Mouse (Mus musculus): ENCODE measurements around the gene Srrm3. TPM values are rescaled to one million over a fixed set of nuclear protein-coding genes. Genes with fewer than 3 reads are reported as not detected.

The Srrm3 gene
- polyA plus RNA-seq (2014; fragmentation: Nextera tagmentation; extraction: Ambion mirVana): 0.04 and 0.16 TPM in 2 replicates

DNA sequence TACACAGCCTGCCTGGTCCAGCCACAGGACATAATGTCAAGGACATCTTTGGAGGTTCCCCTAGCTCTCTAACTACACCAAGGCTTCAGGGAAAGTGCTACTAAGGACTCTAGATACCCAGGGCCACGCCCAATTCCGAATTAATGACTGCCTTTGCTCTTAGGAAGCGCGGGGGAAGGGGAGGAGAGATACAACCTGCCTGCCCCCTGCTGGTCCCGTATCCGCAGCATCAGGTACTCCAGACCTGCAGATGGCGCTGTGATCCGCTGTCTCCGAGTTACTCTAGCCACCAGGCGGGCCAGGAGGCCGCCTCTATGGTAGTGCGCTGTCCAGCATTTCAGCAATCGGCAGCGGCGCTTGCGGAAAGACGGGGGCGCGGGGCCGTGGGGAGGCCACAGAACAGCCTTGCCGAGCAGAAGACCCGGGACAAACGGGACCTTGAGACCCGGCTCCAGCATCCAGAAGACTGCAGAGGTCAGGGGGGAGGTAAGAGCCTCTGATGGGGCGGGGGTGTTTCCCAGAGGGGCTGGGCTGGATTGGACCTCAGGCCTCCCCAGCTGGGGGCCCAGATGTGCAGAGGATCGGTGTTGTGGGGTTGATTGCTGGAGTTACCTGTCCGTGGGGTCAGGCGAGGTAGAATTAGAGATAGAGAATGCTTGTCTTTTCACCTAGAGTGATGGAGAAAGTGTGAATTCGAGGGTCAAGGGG, at the start of gene Srrm3:
TSS of gene Srrm3 (plus strand) at position 336 of the 708 bp plus-strand sequence.
- Histone ChIP-seq H3K4me1 (replicated peaks; ENCODE audit: control insufficient read depth, insufficient read depth, low read length) (no peaks in the 10 kb centered on the region), H3K4me3 (ENCODE audit: low read depth, low read length) (no peak within 1 kb of the TSS), H3K36me3 (ENCODE audit: control insufficient read depth, insufficient read depth, low read length) (no peaks in the 10 kb centered on the region), H3K27me3 (replicated peaks; ENCODE audit: control insufficient read depth, insufficient read depth, low read length) (peaks cover 4% of the 10 kb centered on the region; the same call in 1 of the 2 replicates), H3K9ac (ENCODE audit: low read depth, low read length) (no peak within 1 kb of the TSS), H3K9me3 (ENCODE audit: control insufficient read depth, low read length) (no peaks in the 10 kb centered on the region), H3K4me2 (no peak within 1 kb of the TSS), H3K27ac (ENCODE audit: low read depth, low read length) (no peak within 1 kb of the TSS)
- DNase-seq (ENCODE audit: low spot score): peak; percentile 89
- 6% methylated on average over 29 of the region's 29 CpGs for WGBS
- ATAC-seq (replicated peaks; ENCODE audit: low FRiP score): peak; percentile 39; the same call in 1 of the 2 replicates

DNA sequence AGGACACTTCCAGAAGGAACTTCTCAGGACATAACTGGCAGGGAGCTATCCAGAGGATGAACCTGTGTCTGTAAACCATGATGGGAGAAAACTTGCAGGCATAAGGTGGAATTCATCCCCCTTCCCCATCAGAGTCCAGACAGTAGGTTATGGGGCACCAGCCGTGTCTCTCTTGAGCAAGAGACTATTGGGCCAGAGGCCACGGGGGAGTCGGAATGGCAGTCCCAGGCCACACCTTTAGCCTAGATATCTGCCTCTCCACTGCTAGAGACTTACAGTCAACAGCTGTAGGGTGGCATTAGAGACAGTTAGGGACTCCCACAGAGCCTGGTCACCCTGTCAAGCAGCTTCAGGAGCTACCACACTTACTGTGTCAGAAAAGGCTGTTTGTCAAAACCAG, 44.8 kb upstream of the Srrm3 start:
- WGBS: 71% methylated on average over 3 of the region's 3 CpGs
- H3K27me3 ChIP-seq (replicated peaks; ENCODE audit: control insufficient read depth, insufficient read depth, low read length): no peaks in the 10 kb centered on the region; the same call in 1 of the 2 replicates
- no peaks in the 10 kb centered on the region for H3K4me1 ChIP-seq (replicated peaks; ENCODE audit: control insufficient read depth, insufficient read depth, low read length)
- H3K4me3 ChIP-seq (ENCODE audit: low read depth, low read length): no peak overlapping the region
- DNase-seq (ENCODE audit: low spot score) (no peak), ATAC-seq (replicated peaks; ENCODE audit: low FRiP score) (no peak)
- no peak overlapping the region for H3K9ac ChIP-seq (ENCODE audit: low read depth, low read length)
- no peaks in the 10 kb centered on the region for H3K36me3 ChIP-seq (ENCODE audit: control insufficient read depth, insufficient read depth, low read length)
- H3K9me3 ChIP-seq (ENCODE audit: control insufficient read depth, low read length): no peaks in the 10 kb centered on the region
- H3K27ac ChIP-seq (ENCODE audit: low read depth, low read length): no peak overlapping the region
- H3K4me2 ChIP-seq: no peak overlapping the region

DNA sequence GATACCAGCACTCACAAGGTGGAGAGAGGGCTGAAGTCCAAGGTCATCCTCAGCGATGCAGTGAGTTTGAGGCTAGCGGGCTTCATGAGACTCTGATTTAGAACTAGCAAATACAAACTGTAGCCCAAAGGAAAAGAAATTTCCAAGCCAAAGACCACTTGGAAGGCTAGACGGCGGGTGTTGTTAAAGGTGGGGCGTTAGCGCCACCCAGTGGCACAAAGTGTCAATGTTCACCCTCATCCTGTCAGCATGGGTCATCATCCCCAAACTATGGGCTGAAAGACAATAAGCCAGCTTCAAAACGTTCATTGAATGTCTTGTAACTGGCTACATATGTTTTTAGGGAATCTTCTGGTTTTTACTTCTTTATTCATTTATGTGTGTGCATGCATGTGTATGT, 43.2 kb upstream of the Srrm3 start:
- Histone ChIP-seq H3K4me1 (replicated peaks; ENCODE audit: control insufficient read depth, insufficient read depth, low read length) (no peaks in the 10 kb centered on the region), H3K4me2 (no peak overlapping the region), H3K27me3 (replicated peaks; ENCODE audit: control insufficient read depth, insufficient read depth, low read length) (no peaks in the 10 kb centered on the region; the same call in 1 of the 2 replicates), H3K27ac (ENCODE audit: low read depth, low read length) (no peak overlapping the region), H3K4me3 (ENCODE audit: low read depth, low read length) (no peak overlapping the region), H3K9me3 (ENCODE audit: control insufficient read depth, low read length) (no peaks in the 10 kb centered on the region), H3K36me3 (ENCODE audit: control insufficient read depth, insufficient read depth, low read length) (no peaks in the 10 kb centered on the region), H3K9ac (ENCODE audit: low read depth, low read length) (no peak overlapping the region)
- DNase-seq (ENCODE audit: low spot score) (peak; percentile 58), ATAC-seq (replicated peaks; ENCODE audit: low FRiP score) (no peak)
- 6% methylated on average over 7 of the region's 7 CpGs for WGBS

DNA sequence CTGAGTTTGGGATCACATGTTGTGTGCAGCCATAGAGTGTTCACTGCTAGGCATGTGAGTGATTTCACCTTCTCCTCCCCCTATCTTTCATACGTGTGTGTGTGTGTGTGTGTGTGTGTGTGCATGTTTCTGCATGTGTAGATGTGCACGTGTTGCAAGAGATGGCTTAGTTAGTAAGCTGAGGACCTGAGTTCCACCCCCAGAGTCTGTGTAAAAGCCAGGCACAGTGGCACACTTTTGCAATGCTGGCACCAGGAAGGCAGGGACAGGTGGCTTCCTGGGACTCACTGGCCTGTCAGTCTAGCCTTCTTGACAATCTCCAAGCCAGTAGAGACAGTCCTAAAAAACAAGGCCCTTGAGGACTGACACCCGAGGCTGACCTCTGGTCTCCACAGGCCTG, 41.7 kb upstream of the Srrm3 start:
- 69% methylated on average over 3 of the region's 3 CpGs for WGBS

DNA sequence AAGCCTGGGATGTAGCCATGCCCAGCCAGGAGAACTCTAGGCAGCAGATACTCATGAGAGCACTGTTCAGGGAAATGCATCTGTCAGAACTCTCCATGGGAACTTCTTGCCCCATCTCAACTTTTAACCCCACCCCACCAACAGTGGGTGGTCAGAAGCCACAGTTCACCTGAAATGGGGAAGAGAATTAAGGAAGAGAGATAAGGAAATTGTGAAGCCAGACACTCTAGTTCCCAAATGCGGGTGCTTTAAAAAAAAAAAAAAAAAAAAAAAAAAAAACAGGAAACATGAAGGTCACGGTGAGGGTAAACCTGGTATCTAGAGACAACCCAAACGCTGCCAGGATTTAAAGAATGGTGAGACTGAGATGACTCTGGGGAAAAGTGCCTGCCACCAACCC, 34.2 kb upstream of the Srrm3 start:
- H3K9ac ChIP-seq (ENCODE audit: low read depth, low read length): no peak overlapping the region
- no peaks in the 10 kb centered on the region for H3K36me3 ChIP-seq (ENCODE audit: control insufficient read depth, insufficient read depth, low read length)
- no peak overlapping the region for H3K4me3 ChIP-seq (ENCODE audit: low read depth, low read length)
- H3K9me3 ChIP-seq (ENCODE audit: control insufficient read depth, low read length): no peaks in the 10 kb centered on the region
- 23% methylated on average over 3 of the region's 3 CpGs for WGBS
- no peak for ATAC-seq (replicated peaks; ENCODE audit: low FRiP score)
- 0 out of 2 replicates have a peak, but pooled peaks cover 1% of the 10 kb centered on the region for H3K4me1 ChIP-seq (replicated peaks; ENCODE audit: control insufficient read depth, insufficient read depth, low read length)
- no peak overlapping the region for H3K4me2 ChIP-seq
- no peaks in the 10 kb centered on the region for H3K27me3 ChIP-seq (replicated peaks; ENCODE audit: control insufficient read depth, insufficient read depth, low read length)
- H3K27ac ChIP-seq (ENCODE audit: low read depth, low read length): no peak overlapping the region
- DNase-seq (ENCODE audit: low spot score): no peak

More for the DNA sequence above, 41.7 kb upstream of the Srrm3 start:
- no peak overlapping the region for H3K4me3 ChIP-seq (ENCODE audit: low read depth, low read length)
- H3K4me1 ChIP-seq (replicated peaks; ENCODE audit: control insufficient read depth, insufficient read depth, low read length): no peaks in the 10 kb centered on the region
- ATAC-seq (replicated peaks; ENCODE audit: low FRiP score) (no peak), DNase-seq (ENCODE audit: low spot score) (no peak)
- H3K4me2 ChIP-seq: no peak overlapping the region
- H3K9me3 ChIP-seq (ENCODE audit: control insufficient read depth, low read length): no peaks in the 10 kb centered on the region
- no peaks in the 10 kb centered on the region; the same call in 1 of the 2 replicates for H3K27me3 ChIP-seq (replicated peaks; ENCODE audit: control insufficient read depth, insufficient read depth, low read length)
- H3K27ac ChIP-seq (ENCODE audit: low read depth, low read length): no peak overlapping the region
- H3K36me3 ChIP-seq (ENCODE audit: control insufficient read depth, insufficient read depth, low read length): no peaks in the 10 kb centered on the region
- H3K9ac ChIP-seq (ENCODE audit: low read depth, low read length): no peak overlapping the region

DNA sequence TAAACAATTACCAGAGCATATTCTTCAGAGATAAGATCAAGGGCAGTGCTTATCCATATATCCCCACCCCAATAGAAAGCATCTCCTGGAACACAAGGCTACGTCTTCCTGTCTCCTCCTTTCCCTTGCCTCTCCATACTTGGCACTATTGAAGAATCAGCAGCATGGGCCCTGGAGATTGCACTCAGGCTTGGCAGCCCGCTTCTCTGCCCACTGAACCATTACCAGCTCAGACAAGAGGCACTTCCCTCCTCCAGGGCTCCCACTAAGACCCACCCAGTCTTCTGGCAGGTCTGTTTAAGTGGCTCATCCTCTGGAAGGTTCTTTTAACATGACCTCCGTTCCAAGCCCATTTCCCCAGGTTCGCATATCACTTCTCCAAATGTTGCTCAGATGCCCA, 30.1 kb upstream of the Srrm3 start:
- Histone ChIP-seq H3K27ac (ENCODE audit: low read depth, low read length) (no peak overlapping the region), H3K4me2 (no peak overlapping the region), H3K4me3 (ENCODE audit: low read depth, low read length) (no peak overlapping the region), H3K36me3 (ENCODE audit: control insufficient read depth, insufficient read depth, low read length) (peaks cover under 1% of the 10 kb centered on the region; the same call in 1 of the 2 replicates), H3K4me1 (replicated peaks; ENCODE audit: control insufficient read depth, insufficient read depth, low read length) (peaks cover 18% of the 10 kb centered on the region), H3K9ac (ENCODE audit: low read depth, low read length) (no peak overlapping the region), H3K27me3 (replicated peaks; ENCODE audit: control insufficient read depth, insufficient read depth, low read length) (no peaks in the 10 kb centered on the region), H3K9me3 (ENCODE audit: control insufficient read depth, low read length) (no peaks in the 10 kb centered on the region)
- DNase-seq (ENCODE audit: low spot score): no peak
- WGBS: 81% methylated on average over 4 of the region's 4 CpGs
- ATAC-seq (replicated peaks; ENCODE audit: low FRiP score): no peak

DNA sequence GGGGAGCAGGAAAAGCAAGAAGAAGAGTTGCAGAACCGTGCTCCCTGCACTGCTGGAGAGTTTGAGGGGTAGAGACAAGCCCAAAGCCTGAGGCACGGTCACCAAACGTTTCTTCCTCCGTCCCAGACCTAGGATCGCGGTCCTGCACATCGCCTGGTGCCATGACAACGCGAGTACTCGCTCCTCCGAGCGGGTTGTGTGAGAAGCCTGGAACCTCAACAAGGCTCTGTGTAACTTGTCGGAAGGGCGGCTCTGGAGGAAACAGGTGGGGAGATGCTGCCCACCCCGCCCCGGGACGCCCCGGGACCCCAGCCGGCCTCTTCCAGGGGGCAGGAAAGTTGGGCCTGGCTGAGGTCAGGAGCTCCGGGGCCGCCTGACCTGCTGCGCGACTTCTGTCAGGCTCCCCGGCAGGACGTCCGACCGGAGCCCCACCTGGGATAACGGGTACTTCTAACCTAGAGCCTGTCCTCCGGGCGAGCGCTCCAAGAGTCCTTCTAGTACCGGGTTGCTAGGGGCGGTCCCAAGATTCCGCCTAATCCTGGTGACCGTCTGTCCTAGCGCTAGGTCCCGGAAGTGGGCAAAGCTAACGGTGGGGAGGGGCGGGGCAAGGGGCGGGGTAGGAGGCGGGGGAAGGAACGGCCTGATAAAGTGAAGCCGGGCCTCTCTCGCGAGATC, 28.8 kb upstream of the Srrm3 start, which contains the start of gene Styxl1:
TSS of gene Styxl1 (minus strand) at position 590 of the 675 bp plus-strand sequence.
- under 1% methylated on average over 43 of the region's 45 CpGs for WGBS
- peak within 1 kb of the TSS; percentile 82 for H3K27ac ChIP-seq (ENCODE audit: low read depth, low read length)
- no peaks in the 10 kb centered on the region for H3K9me3 ChIP-seq (ENCODE audit: control insufficient read depth, low read length)
- peak; percentile 15 for ATAC-seq (replicated peaks; ENCODE audit: low FRiP score)
- peaks cover 18% of the 10 kb centered on the region for H3K4me1 ChIP-seq (replicated peaks; ENCODE audit: control insufficient read depth, insufficient read depth, low read length)
- DNase-seq (ENCODE audit: low spot score): no peak
- peak within 1 kb of the TSS; percentile 87 for H3K4me2 ChIP-seq
- peaks cover 11% of the 10 kb centered on the region for H3K36me3 ChIP-seq (ENCODE audit: control insufficient read depth, insufficient read depth, low read length)
- H3K9ac ChIP-seq (ENCODE audit: low read depth, low read length): peak within 1 kb of the TSS; percentile 95
- H3K4me3 ChIP-seq (ENCODE audit: low read depth, low read length): peak within 1 kb of the TSS; percentile 87
- H3K27me3 ChIP-seq (replicated peaks; ENCODE audit: control insufficient read depth, insufficient read depth, low read length): no peaks in the 10 kb centered on the region

DNA sequence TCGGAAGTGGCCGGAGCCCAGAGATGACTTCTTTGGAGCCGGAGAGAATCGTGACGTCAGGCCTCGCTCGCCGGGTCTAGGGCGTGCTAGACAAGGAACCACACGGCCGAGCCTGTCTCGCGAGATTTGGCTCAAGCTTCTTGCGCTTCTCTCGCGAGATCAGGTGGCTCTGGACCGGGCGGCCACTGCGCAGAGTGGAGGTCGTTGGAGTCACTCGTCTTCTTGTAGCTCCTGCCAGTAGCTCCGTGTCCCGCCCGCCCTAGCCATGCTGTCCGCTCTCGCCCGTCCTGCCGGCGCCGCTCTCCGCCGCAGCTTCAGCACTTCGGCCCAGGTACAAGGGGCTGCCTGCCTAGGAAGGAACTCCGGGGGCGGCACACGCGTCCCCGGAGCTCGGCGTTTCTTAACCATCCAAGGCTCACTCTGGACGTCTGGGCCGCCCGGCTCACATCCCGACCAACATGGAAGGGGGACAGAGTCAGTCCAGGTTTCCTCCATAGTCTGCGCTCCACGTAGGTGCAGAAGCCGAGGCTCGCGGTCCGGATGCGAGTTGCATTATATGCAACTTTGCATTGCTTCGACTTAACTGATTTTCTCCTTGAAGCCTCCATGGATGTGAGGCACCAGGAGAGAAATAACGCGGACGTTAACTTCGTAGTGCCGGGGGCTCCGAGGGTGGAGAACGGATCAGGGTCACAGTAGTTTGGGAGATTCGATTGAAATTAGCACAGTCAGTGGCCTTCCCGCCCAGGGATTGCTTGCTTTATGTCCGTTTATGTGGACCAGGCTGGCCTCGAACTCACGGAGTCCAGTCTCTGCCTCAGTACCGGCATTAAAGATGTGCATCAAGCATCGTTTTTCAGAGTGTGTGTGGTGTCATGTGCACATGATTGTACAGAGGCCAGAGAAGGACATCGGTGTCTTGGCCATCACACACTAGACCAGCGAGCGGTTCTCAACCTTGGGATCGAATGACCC, 27.9 kb upstream of the Srrm3 start, which contains the start of gene Mdh2:
TSS of gene Mdh2 (plus strand) at position 10 of the 975 bp plus-strand sequence.
- Histone ChIP-seq H3K9me3 (ENCODE audit: control insufficient read depth, low read length) (no peaks in the 10 kb centered on the region), H3K36me3 (ENCODE audit: control insufficient read depth, insufficient read depth, low read length) (peaks cover 19% of the 10 kb centered on the region), H3K9ac (ENCODE audit: low read depth, low read length) (peak within 1 kb of the TSS; percentile 95), H3K4me3 (ENCODE audit: low read depth, low read length) (peak within 1 kb of the TSS; percentile 87), H3K27ac (ENCODE audit: low read depth, low read length) (peak within 1 kb of the TSS; percentile 82), H3K4me1 (replicated peaks; ENCODE audit: control insufficient read depth, insufficient read depth, low read length) (peaks cover 18% of the 10 kb centered on the region), H3K4me2 (peak within 1 kb of the TSS; percentile 87), H3K27me3 (replicated peaks; ENCODE audit: control insufficient read depth, insufficient read depth, low read length) (no peaks in the 10 kb centered on the region)
- peak; percentile 99 for DNase-seq (ENCODE audit: low spot score)
- WGBS: under 1% methylated on average over 70 of the region's 70 CpGs
- peak; percentile 96 for ATAC-seq (replicated peaks; ENCODE audit: low FRiP score)
